Mouse (Mus musculus) c-Kit-negative CD71-positive TER-119-positive erythroid progenitor cells, embryonic 14.5 days (primary cell): ENCODE results near the gene Hdac9.

Experiments used
- DNase-seq: peaks from one replicate; pipeline ENCODE4 v3.0.0-alpha.2; 2013; ENCODE audit warnings: low read depth, low spot score

Hdac9 gene

DNA sequence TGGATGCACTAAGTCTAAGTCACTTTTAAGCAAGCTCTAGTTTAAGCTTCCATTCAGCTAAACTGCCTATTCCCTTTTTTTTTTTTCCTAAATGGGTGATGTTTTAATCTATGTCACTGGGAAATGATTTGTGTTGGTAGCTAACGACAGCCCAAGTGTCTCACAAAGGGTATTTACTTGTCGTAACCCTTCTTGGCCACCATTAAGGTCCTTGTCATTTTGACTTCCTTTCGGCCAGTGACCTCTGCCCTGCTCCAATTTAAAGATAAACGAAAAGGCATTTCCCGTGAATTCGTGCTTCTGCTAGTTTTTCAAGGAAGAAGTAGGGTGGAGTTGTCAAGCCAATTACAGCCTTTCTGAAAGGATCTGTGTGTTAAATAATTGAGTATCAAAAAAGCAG lies 565.0 kb downstream of the Hdac9 start:
- no peak for DNase-seq

DNA sequence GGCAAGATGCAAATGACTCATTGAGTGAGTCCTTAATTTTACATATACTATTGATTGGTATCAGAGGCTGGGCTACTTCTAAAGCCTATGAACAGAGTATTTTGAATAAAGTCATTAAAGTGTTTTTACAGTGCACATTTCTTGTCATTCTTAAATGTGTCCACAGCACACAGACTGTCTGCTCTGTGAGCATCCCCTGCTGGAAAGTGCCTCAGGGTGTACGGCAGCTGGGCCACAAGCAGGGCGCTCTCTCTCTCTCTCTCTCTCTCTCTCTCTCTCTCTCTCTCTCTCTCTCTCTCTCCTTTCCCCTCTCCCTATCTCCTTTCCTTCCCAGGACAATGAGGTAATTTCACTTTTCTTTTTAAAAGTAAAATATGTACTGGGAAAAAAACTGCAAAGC lies 569.4 kb downstream of the Hdac9 start:
- DNase-seq, result no peak

DNA sequence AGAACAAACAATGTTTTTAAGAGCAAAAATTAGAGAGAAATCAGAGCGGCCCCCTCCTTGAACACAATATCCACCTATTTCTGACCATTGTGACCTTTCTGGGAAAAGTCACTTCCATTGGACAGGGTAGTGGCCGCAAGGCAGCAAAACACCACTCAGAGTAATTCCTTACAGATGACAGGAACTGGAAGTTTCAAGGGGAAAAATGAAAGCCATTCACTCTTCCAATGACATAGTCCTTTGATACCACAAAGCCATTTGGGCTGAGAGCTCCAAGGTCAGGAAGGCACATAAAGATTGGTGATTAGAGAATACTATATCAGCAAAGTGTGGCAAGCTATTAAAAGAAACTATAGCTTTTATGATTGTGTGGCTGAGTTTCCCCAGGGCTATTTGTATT lies 574.1 kb downstream of the Hdac9 start:
- no peak for DNase-seq

DNA sequence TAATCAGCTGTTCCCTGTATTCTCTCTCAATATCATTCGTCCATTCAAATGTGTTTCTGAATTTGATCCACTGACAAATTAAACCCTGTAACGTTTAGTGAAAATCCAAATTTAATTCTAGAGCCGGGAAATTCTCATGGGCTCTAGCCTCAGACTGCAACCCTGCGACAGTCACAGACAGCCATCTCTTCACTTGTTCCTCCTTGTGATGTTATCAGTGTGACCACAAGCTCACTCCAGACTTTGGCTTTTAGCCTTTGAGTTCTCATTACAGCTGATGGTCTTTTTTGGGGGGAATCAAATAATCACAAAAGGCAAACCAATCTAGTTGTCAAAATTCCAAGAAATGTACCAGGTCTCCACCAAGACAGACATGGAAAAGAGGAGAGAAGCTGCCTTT lies 578.0 kb downstream of the Hdac9 start:
- no peak for DNase-seq

DNA sequence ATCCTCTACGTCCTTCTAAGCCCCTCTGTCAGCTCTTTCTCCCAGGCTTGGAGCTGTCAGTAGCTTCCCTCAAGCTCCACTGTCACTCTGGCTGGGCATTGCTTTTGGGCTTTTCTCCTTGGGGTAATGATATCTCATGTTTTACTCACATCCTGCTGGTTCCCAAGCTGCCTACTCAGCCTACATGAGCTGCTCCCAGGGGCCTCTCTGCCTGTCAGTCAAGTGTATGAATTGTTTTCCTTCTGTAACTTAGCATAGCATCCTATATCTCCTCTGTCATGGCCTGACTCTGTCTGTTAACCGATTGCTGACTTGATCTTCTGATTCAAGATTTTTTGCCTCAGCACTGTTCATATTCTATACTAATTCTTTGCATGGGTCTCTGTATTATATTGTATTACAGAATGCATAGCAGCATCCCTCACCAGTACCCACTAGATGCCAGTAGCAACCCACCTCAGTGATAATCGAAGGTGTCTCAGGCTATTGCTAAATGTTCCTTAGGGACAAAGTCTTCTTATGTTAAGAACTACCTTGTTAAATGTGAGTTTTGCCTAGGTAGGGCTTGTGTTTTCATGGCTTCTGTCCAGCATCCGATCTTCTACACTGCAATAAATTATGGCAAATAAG lies 582.3 kb downstream of the Hdac9 start:
- DNase-seq, result no peak

DNA sequence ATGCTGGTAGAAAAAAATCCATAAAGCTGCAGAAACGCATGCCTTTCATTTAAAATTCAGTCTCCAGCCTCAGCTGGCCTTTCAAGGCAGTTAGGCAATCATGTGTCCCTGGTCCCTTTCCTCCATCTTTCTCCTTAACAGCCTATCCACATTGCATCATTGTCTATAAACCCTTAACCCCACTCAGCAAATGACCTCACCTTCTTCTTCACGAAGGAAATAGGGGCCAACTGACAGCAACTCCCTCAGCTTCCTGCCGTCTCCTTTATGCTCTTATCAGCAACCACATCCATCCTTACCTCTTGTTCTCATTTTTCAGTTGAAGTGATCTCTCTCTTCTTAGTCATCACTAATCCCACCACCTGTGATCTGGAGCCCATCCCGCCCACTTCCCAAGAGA lies 584.0 kb downstream of the Hdac9 start:
- DNase-seq, result no peak

DNA sequence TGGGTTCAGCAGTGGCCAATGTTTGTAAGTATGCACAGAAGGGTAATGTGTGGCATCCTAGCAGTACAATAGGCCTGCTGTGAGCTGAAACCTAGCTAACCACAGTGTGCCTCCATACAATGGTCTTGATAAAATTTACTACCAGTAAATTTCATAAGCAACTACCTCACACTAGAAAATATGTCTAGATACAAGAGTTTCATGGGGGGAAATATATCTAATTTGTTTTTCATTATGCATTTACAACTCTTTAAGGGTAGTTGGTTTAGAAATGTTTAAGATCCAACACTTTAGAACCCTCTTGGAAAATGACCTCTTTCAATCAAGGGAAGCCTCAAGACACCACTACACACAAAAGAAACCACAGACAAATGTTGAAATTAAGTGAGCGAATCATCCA lies 589.8 kb downstream of the Hdac9 start:
- no peak for DNase-seq

DNA sequence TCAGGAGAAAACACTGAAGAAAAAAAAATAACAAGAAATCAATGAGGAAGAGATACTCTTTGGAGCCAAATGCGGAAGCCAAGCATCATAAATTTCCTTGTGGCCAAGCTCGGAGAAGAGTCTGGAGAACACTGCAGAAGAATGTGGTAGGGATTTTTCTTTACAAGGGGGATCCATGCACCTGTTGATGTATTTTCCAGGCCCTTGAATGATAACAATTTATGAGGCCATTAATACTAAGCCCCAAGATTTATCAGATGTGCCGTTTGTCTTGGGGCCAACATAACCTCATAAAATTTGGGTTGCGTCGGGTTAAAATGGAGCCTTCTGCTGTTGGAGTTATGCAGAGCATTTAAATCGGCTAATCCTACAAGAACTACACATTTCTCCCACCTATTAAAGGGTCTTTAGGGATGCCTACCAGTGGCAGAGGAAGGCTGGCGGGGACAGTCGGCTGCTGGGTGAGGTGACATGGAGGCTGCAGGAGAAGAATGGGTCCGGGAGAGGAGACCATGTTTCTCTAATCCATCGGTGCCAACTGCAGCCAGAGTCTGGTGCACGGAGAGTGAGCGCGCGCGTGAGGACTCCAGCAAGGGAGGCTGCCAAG lies 604.7 kb downstream of the Hdac9 start:
- no peak for DNase-seq

DNA sequence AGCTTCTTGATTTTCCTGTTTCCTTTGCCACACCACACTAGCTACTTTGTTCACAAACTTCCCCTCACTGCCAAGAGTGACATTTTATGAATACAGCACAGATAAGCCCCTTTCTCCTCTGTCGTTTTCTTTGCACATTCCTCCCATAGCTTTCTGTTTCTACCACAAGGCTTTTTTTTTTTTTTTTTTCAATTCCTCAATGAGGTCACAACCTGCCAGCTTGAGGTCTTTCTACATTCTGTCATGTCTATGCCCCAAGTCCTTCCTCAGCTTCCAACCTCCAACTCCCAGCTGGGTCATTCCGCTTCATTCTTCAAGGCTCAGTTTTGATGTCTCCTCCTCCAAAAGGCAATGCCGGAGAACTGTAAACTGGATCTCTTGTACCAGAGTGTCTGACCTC lies 611.4 kb downstream of the Hdac9 start:
- no peak for DNase-seq

DNA sequence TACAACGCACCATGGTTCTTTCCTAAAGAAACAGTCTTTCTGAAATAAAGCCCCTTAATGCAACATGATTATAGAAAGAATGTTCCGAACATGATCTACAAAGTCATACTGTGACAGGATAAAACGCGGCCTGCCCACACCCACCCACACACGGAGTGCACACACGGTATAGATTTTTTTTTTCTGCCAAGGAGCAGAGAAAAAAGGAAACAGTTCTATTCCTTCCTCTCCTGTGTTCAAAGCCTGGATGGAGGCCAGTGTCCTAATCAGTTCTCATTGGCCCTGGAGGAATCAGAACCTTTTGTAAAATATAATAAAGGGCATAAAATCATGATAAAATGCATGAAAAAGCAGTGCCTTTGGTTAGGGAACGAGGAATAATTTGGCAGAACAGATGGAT lies 624.5 kb downstream of the Hdac9 start:
- no peak for DNase-seq

DNA sequence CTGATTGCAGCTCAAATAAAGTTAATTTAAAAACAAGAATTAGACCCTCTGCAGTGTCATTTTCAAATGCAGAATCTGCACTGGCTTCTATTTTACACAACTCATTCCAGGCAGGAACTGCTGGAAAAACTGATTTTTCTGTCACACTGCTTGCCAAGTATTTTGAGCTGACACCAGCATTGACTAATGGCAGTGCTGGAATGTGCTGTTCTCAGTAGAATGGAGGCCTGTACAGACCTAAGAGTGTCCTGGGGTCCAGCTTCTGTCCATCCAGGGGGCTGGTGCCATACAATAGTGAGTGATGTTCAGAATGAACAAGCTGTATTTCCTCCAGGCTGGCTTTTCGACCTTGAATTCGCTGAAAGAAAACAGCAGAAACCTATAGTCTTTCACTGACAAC lies 629.7 kb downstream of the Hdac9 start:
- DNase-seq, result no peak

DNA sequence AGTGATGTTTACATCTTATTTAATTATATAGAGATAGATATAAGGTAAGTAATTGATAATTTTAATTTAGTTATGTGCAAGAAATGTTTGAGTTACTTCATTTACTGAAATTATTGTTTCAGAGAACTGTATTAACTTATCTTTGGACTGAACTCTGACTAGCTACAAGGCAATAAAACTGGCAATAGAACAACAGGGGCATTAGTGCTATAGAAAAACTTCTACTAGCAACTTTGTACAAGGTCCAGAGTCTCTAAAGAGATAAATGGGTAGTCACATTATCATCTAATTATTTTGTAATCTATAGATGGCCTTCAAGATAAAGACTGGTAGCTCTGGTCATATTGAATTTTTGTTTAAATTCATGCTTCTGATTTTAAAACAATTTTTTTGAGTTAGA lies 632.0 kb downstream of the Hdac9 start:
- no peak for DNase-seq

DNA sequence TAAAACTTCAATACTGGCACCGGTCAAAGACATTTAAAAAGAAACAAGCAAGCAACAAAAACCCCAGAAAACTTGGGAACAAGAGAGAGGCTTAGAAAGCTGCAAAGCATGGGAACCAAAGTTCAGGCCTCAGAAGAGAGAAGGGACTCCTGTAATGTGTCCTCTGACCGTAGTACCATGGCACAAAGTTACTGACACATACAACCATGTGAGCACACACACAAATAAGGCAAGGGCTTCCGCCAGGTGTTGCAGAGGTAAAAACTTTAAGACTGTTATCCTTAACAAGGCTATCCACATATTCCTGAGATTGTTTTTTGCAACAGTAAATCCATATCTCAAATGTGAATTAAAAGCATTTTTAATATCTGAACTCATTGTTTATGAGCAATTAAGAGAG lies 632.5 kb downstream of the Hdac9 start:
- DNase-seq, result no peak

DNA sequence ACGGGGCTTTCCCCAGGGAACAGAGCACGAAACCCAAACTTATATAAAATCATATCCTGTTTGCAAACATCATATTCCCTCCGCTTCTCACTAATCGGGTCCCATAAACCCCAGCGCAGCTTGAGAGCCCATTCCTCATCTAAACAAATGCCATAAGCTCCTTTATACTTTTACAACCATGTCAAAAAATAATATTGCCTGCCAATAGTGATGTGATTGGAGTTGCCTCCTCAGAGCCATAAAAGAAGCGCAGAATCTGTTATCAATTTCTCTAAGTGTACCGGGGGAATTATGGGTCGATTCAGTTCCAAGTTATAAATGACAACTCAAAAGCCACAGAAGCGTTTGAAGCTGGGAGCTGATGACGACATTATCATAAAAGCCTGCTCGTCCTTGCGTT lies 638.1 kb downstream of the Hdac9 start:
- no peak for DNase-seq

DNA sequence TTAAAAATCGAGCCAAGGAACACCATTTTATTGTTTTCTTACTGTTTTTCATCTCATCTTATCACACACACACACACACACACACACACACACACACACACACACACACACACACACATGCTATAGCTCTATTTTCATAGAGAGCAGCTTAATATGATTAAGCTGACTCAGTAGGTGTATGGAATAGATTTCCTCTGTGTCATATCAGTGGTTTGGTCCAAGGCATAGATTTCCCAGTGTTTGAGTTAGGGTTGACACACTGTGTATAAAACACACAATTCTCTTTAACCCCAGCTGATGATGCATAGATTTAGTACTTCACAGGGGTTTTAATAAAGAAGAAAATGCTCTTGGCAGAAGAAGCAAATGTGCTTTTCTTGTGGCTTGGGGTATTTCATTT lies 643.1 kb downstream of the Hdac9 start:
- DNase-seq, result no peak

DNA sequence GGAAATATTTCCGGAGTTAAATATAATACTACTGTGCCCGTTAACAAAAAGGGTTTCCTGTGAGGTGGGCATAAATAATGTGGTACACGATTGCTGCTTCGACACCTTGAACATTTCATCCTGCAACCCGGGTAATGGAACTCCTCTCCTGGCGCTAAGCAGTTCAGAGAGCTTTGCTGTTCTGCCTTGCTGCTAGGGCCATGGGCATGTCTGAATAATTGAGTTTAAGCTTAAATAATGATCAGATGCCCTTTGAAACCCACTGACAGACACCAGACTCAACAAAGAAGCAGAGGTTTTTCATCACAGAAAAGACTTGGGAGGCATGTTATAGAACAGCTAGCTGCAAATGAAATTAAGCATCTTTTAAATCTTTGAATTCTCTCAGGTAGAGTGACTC lies 646.8 kb downstream of the Hdac9 start:
- DNase-seq, result no peak

DNA sequence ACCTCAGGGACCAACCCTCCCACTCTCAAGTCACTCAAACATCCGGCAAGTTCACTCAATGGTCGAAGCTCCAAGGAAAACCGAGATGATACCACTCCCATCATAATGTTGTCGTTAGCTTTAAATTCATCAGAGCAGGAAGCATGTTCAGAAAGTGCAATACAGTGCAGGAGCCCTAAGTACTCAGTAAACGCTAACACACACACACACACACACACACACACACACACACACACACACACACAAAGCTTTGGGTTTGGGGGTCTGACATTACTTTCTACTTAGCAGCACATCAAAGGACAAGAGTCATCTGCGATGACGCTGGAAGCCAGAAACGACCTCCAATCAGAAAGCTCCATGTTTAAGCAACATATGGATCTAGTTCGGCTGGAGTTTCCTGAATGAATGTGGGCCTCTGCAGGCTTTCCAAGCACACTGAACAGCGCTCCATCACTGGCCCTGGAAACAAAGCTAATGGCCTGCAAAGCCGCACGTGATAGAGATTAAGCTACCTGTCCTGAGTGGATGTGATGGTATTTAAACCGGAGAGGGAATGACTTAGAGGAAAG lies 647.3 kb downstream of the Hdac9 start:
- DNase-seq, result no peak

DNA sequence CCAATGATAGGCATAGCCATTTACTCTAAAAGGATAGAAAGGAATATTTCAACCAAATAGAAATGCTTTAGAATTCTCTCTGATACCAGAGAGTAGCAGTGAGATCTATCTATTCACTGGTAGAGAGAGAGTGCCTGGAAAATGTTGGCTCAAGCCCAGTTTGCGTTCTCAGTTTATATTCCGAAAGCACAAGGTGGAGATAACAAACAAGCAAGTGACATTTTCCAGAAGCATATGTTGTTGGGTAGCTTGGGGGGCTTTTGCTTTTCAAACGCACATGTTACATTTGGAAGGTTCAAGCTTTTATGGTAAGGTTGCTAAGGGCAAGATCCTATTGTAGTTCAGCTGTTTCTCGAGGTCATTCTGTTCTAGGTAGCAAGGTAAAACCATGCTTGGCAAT lies 657.2 kb downstream of the Hdac9 start:
- DNase-seq, result no peak

DNA sequence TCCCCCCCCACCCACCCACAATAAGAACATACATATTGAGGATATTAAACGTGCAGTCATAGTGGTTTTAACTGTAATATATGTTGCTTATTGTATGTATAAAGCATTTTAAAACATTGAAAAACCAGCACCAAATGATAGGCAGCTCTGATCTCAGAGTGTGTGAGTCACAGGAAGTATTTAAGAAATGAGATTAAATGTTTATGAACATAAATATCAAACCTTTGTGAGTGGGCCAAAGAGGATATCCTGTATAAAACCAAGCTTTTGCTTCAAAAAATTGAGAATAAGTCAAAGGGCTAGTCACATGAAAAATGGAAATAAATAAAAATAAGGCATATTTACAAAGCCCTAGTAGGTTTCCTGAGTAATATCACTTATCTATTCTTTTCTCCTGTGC lies 667.7 kb downstream of the Hdac9 start:
- no peak for DNase-seq

DNA sequence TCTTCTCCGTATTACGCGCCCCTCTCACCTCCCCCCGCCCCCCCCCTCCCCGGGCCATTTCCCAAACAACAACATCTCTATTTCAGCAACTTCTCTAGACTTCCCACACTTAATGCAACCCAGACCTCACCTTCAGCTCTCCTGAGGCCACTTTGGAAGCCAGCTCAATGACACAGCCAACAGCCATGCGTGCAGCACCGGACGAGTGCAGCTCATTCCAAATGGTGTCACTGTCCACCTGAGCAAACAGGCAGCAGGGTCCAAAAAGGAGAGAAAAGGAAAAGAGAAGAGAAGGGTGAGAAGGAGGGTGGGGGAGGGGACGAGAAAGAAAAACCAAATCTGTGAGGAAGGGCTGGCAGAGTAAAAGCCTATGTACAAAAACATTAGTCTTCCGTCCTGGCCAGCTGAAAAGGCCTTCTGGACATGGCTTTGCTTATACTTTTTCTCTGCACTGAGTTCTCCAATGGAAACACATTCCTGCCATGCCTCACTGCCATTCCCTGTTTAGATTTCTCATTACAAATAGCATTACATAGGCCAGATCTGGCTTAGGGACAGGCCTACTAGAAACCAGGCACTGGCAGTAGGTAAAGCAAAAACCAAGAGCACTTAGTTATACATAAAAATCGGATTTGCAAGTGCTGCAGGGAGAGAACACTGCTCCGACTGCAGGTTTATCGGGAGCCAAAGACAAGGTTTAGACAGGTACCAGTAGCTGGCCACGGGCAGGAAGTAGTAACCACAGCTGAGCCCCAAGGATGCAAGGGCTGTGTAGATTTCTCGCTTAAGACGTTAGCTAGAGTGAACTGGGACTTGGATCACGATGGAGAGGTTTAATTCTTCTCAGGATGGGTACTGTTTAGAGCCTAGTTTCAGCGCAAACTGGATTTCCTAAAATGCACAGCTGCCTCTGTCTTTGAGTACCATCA lies 668.4 kb downstream of the Hdac9 start:
- DNase-seq, result no peak

DNA sequence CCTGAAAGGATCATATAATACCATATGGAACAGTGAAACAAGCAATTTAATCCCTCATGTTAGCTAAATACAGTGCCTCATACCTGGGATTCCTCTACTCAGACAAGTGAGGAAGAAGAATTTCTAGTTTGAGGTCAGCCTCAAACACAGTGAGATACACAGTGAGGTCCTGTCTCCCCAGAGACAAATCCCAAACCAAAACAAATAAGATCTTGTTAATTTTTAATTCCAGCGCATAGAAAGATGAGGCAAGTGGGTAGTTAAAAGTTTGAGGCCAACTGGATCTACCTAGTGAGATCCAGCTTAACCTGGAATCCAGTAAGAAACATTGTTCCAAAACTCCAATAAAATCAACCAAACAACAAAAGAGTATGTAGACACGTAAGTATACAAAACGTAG lies 678.1 kb downstream of the Hdac9 start:
- no peak for DNase-seq

DNA sequence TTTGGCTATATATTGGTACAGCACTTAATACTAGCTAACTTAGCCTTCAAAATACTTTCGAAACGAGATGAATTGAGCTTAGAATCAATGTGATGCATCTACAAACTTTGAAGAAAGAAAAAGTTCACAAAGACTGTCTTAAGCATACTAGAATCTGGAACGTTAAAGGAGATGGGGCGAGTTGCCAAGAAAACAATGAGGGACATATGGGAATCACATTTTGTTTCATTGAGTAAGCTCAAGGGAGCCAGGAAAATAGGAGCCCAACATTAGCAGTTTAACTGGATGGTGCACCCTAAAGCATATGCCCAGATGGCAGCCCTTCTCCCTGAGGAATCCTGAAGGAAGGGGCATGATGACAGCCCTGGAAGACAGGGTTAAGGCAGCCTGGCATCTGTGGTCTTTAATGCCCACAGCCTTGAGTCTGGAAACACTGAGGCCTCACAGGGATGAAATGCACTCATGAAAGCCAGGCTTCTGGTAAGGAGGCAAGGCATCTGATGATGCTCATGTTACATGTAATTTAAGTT lies 685.2 kb downstream of the Hdac9 start:
- DNase-seq, result no peak
